Mouse (Mus musculus): ENCODE data around the gene BC005537. TPM values are rescaled to one million over a fixed set of nuclear protein-coding genes. Genes with fewer than 3 reads are reported as not detected.
"Not testable (repeated sequence)": the region's sequence is repeated elsewhere in the genome, so short reads cannot be mapped to it uniquely, and the experiment has no call there.

BC005537 gene
- total and polyA plus RNA-seq, 2 experiments from 2014 or later: 16.3 to 52.2 TPM

GRCm38 (mm10) chr13:24761403-24762227 is 39.8 kb upstream of the BC005537 start, which contains the start of gene Gmnn:
Gmnn (minus strand) TSS chr13:24761923.
- Histone ChIP-seq H3K27me3 (ENCODE audit: insufficient read depth, low read length) (no peaks in the 10 kb centered on the region), H3K27ac (ENCODE audit: low read depth, low read length) (peak within 1 kb of the TSS; percentile 34; the same call in 1 of the 2 replicates), H3K4me3 (ENCODE audit: low read depth, low read length) (peak within 1 kb of the TSS; percentile 89), H3K36me3 (ENCODE audit: insufficient read depth, low read length) (no peaks in the 10 kb centered on the region), H3K4me1 (ENCODE audit: insufficient read depth, low read length) (no peaks in the 10 kb centered on the region), H3K9ac (replicated peaks; ENCODE audit: low read length, poor library complexity, severe bottlenecking) (peak within 1 kb of the TSS; percentile 34; the same call in 1 of the 2 replicates), H3K4me2 (ENCODE audit: low read depth, low read length, poor library complexity, severe bottlenecking) (peak within 1 kb of the TSS; percentile 76), H3K9me3 (ENCODE audit: low read length) (no peaks in the 10 kb centered on the region)
- DNase-seq (ENCODE audit: low spot score): peak; percentile 87
- peak; percentile 96 for ATAC-seq (ENCODE audit: low FRiP score)
- under 1% methylated on average over 74 of the region's 79 CpGs for WGBS
- no peak for TF ChIP-seq CTCF (IDR thresholded peaks at IDR 0.05)

GRCm38 (mm10) chr13:24762254-24762653 is 39.2 kb upstream of the BC005537 start:
- Histone ChIP-seq H3K4me1 (ENCODE audit: insufficient read depth, low read length) (no peaks in the 10 kb centered on the region), H3K27ac (ENCODE audit: low read depth, low read length) (no peak overlapping the region), H3K27me3 (ENCODE audit: insufficient read depth, low read length) (no peaks in the 10 kb centered on the region), H3K36me3 (ENCODE audit: insufficient read depth, low read length) (no peaks in the 10 kb centered on the region), H3K9ac (replicated peaks; ENCODE audit: low read length, poor library complexity, severe bottlenecking) (no peak overlapping the region), H3K4me2 (ENCODE audit: low read depth, low read length, poor library complexity, severe bottlenecking) (peak overlapping the region; percentile 76), H3K9me3 (ENCODE audit: low read length) (no peaks in the 10 kb centered on the region), H3K4me3 (ENCODE audit: low read depth, low read length) (peak overlapping the region; percentile 89)
- ATAC-seq (ENCODE audit: low FRiP score) (no peak), DNase-seq (ENCODE audit: low spot score) (no peak)
- 38% methylated on average over 4 of the region's 4 CpGs for WGBS
- TF ChIP-seq CTCF (IDR thresholded peaks at IDR 0.05): no peak

- H3K4me2 ChIP-seq (ENCODE audit: low read depth, low read length, poor library complexity, severe bottlenecking); H3K27me3 ChIP-seq (ENCODE audit: insufficient read depth, low read length); H3K9me3 ChIP-seq (ENCODE audit: low read length); H3K4me3 ChIP-seq (ENCODE audit: low read depth, low read length); DNase-seq (ENCODE audit: low spot score); H3K9ac ChIP-seq (replicated peaks; ENCODE audit: low read length, poor library complexity, severe bottlenecking); ATAC-seq (ENCODE audit: low FRiP score); H3K36me3 ChIP-seq (ENCODE audit: insufficient read depth, low read length); H3K4me1 ChIP-seq (ENCODE audit: insufficient read depth, low read length); H3K27ac ChIP-seq (ENCODE audit: low read depth, low read length): not testable (repeated sequence)
- 79% methylated on average over 4 of the region's 4 CpGs for WGBS
Observed at GRCm38 (mm10) chr13:24767809-24768208, 33.6 kb upstream of the BC005537 start.

DNA sequence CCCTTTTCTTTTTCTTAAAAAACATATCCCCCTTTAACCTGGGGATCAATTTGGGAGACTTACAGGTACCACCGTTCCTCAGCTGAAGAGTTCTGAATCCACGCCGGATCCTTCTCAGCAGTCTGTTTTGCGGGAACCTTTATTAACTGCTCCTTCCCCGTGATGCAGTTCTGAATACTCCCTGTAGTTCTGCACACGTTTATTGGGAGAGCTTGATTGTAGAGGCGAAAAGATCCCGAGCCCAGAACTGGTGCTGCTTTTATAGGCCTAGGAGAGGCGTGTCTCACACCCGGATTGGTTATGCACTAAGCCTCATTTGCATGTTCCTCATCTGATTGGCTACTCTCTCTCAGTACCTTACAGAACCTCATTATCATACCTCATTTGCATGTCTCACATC is 30.0 kb upstream of the BC005537 start:
- 97% methylated on average over 10 of the region's 10 CpGs for WGBS
- DNase-seq (ENCODE audit: low spot score); H3K9ac ChIP-seq (replicated peaks; ENCODE audit: low read length, poor library complexity, severe bottlenecking); ATAC-seq (ENCODE audit: low FRiP score); H3K27ac ChIP-seq (ENCODE audit: low read depth, low read length); H3K4me2 ChIP-seq (ENCODE audit: low read depth, low read length, poor library complexity, severe bottlenecking); H3K27me3 ChIP-seq (ENCODE audit: insufficient read depth, low read length); H3K4me3 ChIP-seq (ENCODE audit: low read depth, low read length); H3K36me3 ChIP-seq (ENCODE audit: insufficient read depth, low read length); H3K4me1 ChIP-seq (ENCODE audit: insufficient read depth, low read length); H3K9me3 ChIP-seq (ENCODE audit: low read length): not testable (repeated sequence)

- DNase-seq (ENCODE audit: low spot score): peak; percentile 74
Observed at GRCm38 (mm10) chr13:24776146-24776844, 25.2 kb upstream of the BC005537 start.

DNA sequence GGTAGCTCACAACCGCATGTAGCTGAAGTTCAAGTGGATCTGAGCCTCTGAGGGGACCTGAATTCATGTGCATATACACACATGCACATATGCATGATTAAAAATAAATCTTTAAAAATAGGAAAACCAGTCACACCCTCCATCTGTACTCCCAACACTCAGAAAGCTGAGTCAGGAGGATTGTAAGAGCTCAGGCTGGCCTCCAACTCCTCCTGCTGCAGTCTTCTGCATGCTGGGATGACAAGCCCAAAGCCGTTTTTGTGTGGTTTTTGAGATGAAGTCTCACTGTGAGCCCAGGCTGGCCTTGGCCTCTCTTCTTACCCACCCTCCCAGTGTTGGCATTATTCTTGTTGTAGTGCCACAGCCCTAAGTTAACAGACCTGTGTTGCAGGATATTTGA is 23.4 kb upstream of the BC005537 start:
- Histone ChIP-seq H3K27ac (ENCODE audit: low read depth, low read length) (no peak overlapping the region), H3K36me3 (ENCODE audit: insufficient read depth, low read length) (no peaks in the 10 kb centered on the region), H3K9me3 (ENCODE audit: low read length) (no peaks in the 10 kb centered on the region), H3K9ac (replicated peaks; ENCODE audit: low read length, poor library complexity, severe bottlenecking) (no peak overlapping the region), H3K4me1 (ENCODE audit: insufficient read depth, low read length) (no peaks in the 10 kb centered on the region), H3K4me3 (ENCODE audit: low read depth, low read length) (no peak overlapping the region), H3K4me2 (ENCODE audit: low read depth, low read length, poor library complexity, severe bottlenecking) (no peak overlapping the region), H3K27me3 (ENCODE audit: insufficient read depth, low read length) (no peaks in the 10 kb centered on the region)
- DNase-seq (ENCODE audit: low spot score): no peak
- ATAC-seq (ENCODE audit: low FRiP score): no peak
- no peak for TF ChIP-seq CTCF (IDR thresholded peaks at IDR 0.05)
- WGBS: 77% methylated on average over 2 of the region's 2 CpGs

More at GRCm38 (mm10) chr13:24776146-24776844, 25.2 kb upstream of the BC005537 start:
- H3K9me3 ChIP-seq (ENCODE audit: low read length): no peaks in the 10 kb centered on the region
- no peak overlapping the region for H3K4me3 ChIP-seq (ENCODE audit: low read depth, low read length)
- TF ChIP-seq CTCF (IDR thresholded peaks at IDR 0.05): peak; percentile 86
- no peaks in the 10 kb centered on the region for H3K27me3 ChIP-seq (ENCODE audit: insufficient read depth, low read length)
- H3K4me1 ChIP-seq (ENCODE audit: insufficient read depth, low read length): no peaks in the 10 kb centered on the region
- H3K36me3 ChIP-seq (ENCODE audit: insufficient read depth, low read length): no peaks in the 10 kb centered on the region
- no peak overlapping the region for H3K9ac ChIP-seq (replicated peaks; ENCODE audit: low read length, poor library complexity, severe bottlenecking)
- H3K27ac ChIP-seq (ENCODE audit: low read depth, low read length): no peak overlapping the region
- H3K4me2 ChIP-seq (ENCODE audit: low read depth, low read length, poor library complexity, severe bottlenecking): no peak overlapping the region
- 46% methylated on average over 6 of the region's 7 CpGs for WGBS
- ATAC-seq (ENCODE audit: low FRiP score): no peak

All from midbrain, postnatal 0 days (tissue).